Mouse (Mus musculus) testis, adult 2 months (tissue): Measurements from ENCODE around the gene Mllt3. TPM values are rescaled to one million over a fixed set of nuclear protein-coding genes. Genes with fewer than 3 reads are reported as not detected.

ENCODE experiments used
- H3K27ac ChIP-seq: fragments of 200-500 bp; 2 replicates; pipeline ENCODE4 v1.5.1; 2012; ENCODE audit warnings: low read depth, low read length; ENCODE audit not compliant: control insufficient read depth, insufficient read depth
- H3K27me3 ChIP-seq: fragments of 200-500 bp; 2 replicates; pipeline ENCODE4 v1.6.1; 2012; ENCODE audit warnings: mild to moderate bottlenecking, low read length, moderate library complexity; ENCODE audit not compliant: control insufficient read depth, insufficient read depth
- H3K36me3 ChIP-seq: fragments of 200-500 bp; 2 replicates; pipeline ENCODE4 v1.6.1; 2012; ENCODE audit warnings: mild to moderate bottlenecking, low read length; ENCODE audit not compliant: control insufficient read depth, insufficient read depth
- H3K4me1 ChIP-seq: fragments of 200-500 bp; 2 replicates; pipeline ENCODE4 v1.6.1; 2012; ENCODE audit warnings: low read length; ENCODE audit not compliant: control insufficient read depth, insufficient read depth
- H3K4me3 ChIP-seq: fragments of 200-500 bp; 2 replicates; pipeline ENCODE4 v1.5.1; 2012; ENCODE audit warnings: low read depth, mild to moderate bottlenecking, low read length, moderate library complexity, mixed read lengths; ENCODE audit not compliant: control insufficient read depth
- CTCF ChIP-seq: fragments of 200-500 bp; IDR thresholded peaks from 2 replicates; pipeline ENCODE4 v1.5.1; 2012; ENCODE audit warnings: low read depth, mild to moderate bottlenecking, inconsistent platforms, low read length, moderate library complexity; ENCODE audit not compliant: control insufficient read depth, insufficient read depth, insufficient replicate concordance
- POLR2A ChIP-seq: fragments of 200-500 bp; IDR thresholded peaks from 2 replicates; pipeline ENCODE4 v1.6.1; 2012; ENCODE audit warnings: low read depth, mild to moderate bottlenecking, inconsistent platforms, low read length, moderate library complexity; ENCODE audit not compliant: control insufficient read depth
- polyA plus RNA-seq: library from polyadenylated mRNA; depleted of rRNA; stranded (reverse); fragments of >200 nt; gene quantifications from 2 replicates; pipeline ENCODE4 v1.2.3, GENCODE M21; 2012

Gene Mllt3
- polyA plus RNA-seq, 1 experiment: 8.4 TPM

- TF ChIP-seq CTCF: no peak
- Histone ChIP-seq H3K27ac (no peak overlapping the region), H3K27me3 (no peaks in the 10 kb centered on the region), H3K36me3 (no peaks in the 10 kb centered on the region), H3K4me3 (no peak overlapping the region), H3K4me1 (no peaks in the 10 kb centered on the region)
Observed at GRCm38 (mm10) chr4:87820911-87821310, 212.3 kb downstream of the Mllt3 start.

- no peak overlapping the region for H3K27ac ChIP-seq
- no peaks in the 10 kb centered on the region for H3K4me1 ChIP-seq
- no peak overlapping the region for H3K4me3 ChIP-seq
Observed at GRCm38 (mm10) chr4:87819182-87819581, 214.0 kb downstream of the Mllt3 start.

GRCm38 (mm10) chr4:87818276-87818675, 214.9 kb downstream of the Mllt3 start:
- Histone ChIP-seq H3K27me3 (no peaks in the 10 kb centered on the region), H3K27ac (no peak overlapping the region), H3K4me3 (no peak overlapping the region), H3K4me1 (no peaks in the 10 kb centered on the region), H3K36me3 (no peaks in the 10 kb centered on the region)
- no peak for TF ChIP-seq POLR2A
- TF ChIP-seq CTCF: no peak

More at GRCm38 (mm10) chr4:87819182-87819581, 214.0 kb downstream of the Mllt3 start:
- TF ChIP-seq POLR2A (no peak), CTCF (no peak)
- Histone ChIP-seq H3K27me3 (no peaks in the 10 kb centered on the region), H3K36me3 (no peaks in the 10 kb centered on the region)

- no peak for TF ChIP-seq CTCF
- TF ChIP-seq POLR2A: no peak
- Histone ChIP-seq H3K27me3 (no peaks in the 10 kb centered on the region), H3K4me1 (no peaks in the 10 kb centered on the region), H3K36me3 (no peaks in the 10 kb centered on the region), H3K4me3 (no peak overlapping the region), H3K27ac (no peak overlapping the region)
Observed at GRCm38 (mm10) chr4:87815465-87816108, 217.6 kb downstream of the Mllt3 start.

- Histone ChIP-seq H3K27ac (no peak overlapping the region), H3K4me1 (no peaks in the 10 kb centered on the region), H3K4me3 (no peak overlapping the region), H3K27me3 (no peaks in the 10 kb centered on the region), H3K36me3 (no peaks in the 10 kb centered on the region)
- TF ChIP-seq CTCF (no peak), POLR2A (no peak)
Observed at GRCm38 (mm10) chr4:87811899-87812298, 221.3 kb downstream of the Mllt3 start.

GRCm38 (mm10) chr4:87806196-87806987, 226.8 kb downstream of the Mllt3 start:
- H3K27ac ChIP-seq: no peak overlapping the region
- H3K27me3 ChIP-seq: no peaks in the 10 kb centered on the region
- H3K4me3 ChIP-seq: no peak overlapping the region
- TF ChIP-seq POLR2A: no peak
- TF ChIP-seq CTCF: no peak
- no peaks in the 10 kb centered on the region for H3K36me3 ChIP-seq
- no peaks in the 10 kb centered on the region for H3K4me1 ChIP-seq

GRCm38 (mm10) chr4:87804576-87804975, 228.6 kb downstream of the Mllt3 start:
- H3K27ac ChIP-seq: no peak overlapping the region
- H3K36me3 ChIP-seq: no peaks in the 10 kb centered on the region
- H3K4me3 ChIP-seq: no peak overlapping the region
- H3K4me1 ChIP-seq: no peaks in the 10 kb centered on the region
- no peaks in the 10 kb centered on the region for H3K27me3 ChIP-seq
- no peak for TF ChIP-seq POLR2A
- no peak for TF ChIP-seq CTCF

- Histone ChIP-seq H3K36me3 (no peaks in the 10 kb centered on the region), H3K4me1 (no peaks in the 10 kb centered on the region), H3K27me3 (no peaks in the 10 kb centered on the region), H3K4me3 (no peak overlapping the region), H3K27ac (no peak overlapping the region)
- TF ChIP-seq POLR2A: no peak
Observed at GRCm38 (mm10) chr4:87803313-87803712, 229.9 kb downstream of the Mllt3 start.
